Mouse (Mus musculus): ENCODE data around the gene Smim5. TPM values are rescaled to one million over a fixed set of nuclear protein-coding genes. Genes with fewer than 3 reads are reported as not detected.

Gene Smim5
- polyA plus RNA-seq, 1 experiment from 2014 or later: 4.6 TPM

Other genes with a start within 250 kb of the Smim5 start
- 121 and 139 TPM in 2 replicates for gene Grb2, start 191.4 kb upstream of the Smim5 start, polyA plus RNA-seq (2014; fragmentation: Nextera tagmentation; extraction: Ambion mirVana)
- 17.3 and 20.8 TPM in 2 replicates for gene Tmem94, start 134.5 kb upstream of the Smim5 start, polyA plus RNA-seq (2014; fragmentation: Nextera tagmentation; extraction: Ambion mirVana)
- gene Caskin2, start 86.3 kb upstream of the Smim5 start, polyA plus RNA-seq (2014; fragmentation: Nextera tagmentation; extraction: Ambion mirVana): 10.7 and 11.0 TPM in 2 replicates
- gene Tsen54, start 85.2 kb upstream of the Smim5 start, polyA plus RNA-seq (2014; fragmentation: Nextera tagmentation; extraction: Ambion mirVana): 17.8 and 19.9 TPM in 2 replicates
- 1.3 and 2.4 TPM in 2 replicates for gene Llgl2, start 75.9 kb upstream of the Smim5 start, polyA plus RNA-seq (2014; fragmentation: Nextera tagmentation; extraction: Ambion mirVana)
- 0.13 TPM in 1 of 2 replicates, not detected in the other for gene Myo15b, start 41.6 kb upstream of the Smim5 start, polyA plus RNA-seq (2014; fragmentation: Nextera tagmentation; extraction: Ambion mirVana)
- gene Smim6, start 12.1 kb downstream of the Smim5 start, polyA plus RNA-seq (2014; fragmentation: Nextera tagmentation; extraction: Ambion mirVana): not detected in 2 replicates
- gene Sap30bp, start 33.3 kb downstream of the Smim5 start, polyA plus RNA-seq (2014; fragmentation: Nextera tagmentation; extraction: Ambion mirVana): 40.5 and 41.8 TPM in 2 replicates
- gene Recql5, start 33.5 kb downstream of the Smim5 start, polyA plus RNA-seq (2014; fragmentation: Nextera tagmentation; extraction: Ambion mirVana): 16.7 and 17.2 TPM in 2 replicates
- 1.5 and 1.6 TPM in 2 replicates for gene Itgb4, start 74.7 kb downstream of the Smim5 start, polyA plus RNA-seq (2014; fragmentation: Nextera tagmentation; extraction: Ambion mirVana)
- gene Galk1, start 112.8 kb downstream of the Smim5 start, polyA plus RNA-seq (2014; fragmentation: Nextera tagmentation; extraction: Ambion mirVana): 48.6 and 54.4 TPM in 2 replicates
- gene H3f3b, start 128.0 kb downstream of the Smim5 start, polyA plus RNA-seq (2014; fragmentation: Nextera tagmentation; extraction: Ambion mirVana): 1,746 and 2,054 TPM in 2 replicates
- gene Unk, start 130.4 kb downstream of the Smim5 start, polyA plus RNA-seq (2014; fragmentation: Nextera tagmentation; extraction: Ambion mirVana): 25.6 and 29.3 TPM in 2 replicates
- 0.75 and 0.83 TPM in 2 replicates for gene Unc13d, start 178.0 kb downstream of the Smim5 start, polyA plus RNA-seq (2014; fragmentation: Nextera tagmentation; extraction: Ambion mirVana)
- 164 and 183 TPM in 2 replicates for gene Wbp2, start 187.0 kb downstream of the Smim5 start, polyA plus RNA-seq (2014; fragmentation: Nextera tagmentation; extraction: Ambion mirVana)
- gene Trim47, start 227.2 kb downstream of the Smim5 start, polyA plus RNA-seq (2014; fragmentation: Nextera tagmentation; extraction: Ambion mirVana): 9.4 and 10.6 TPM in 2 replicates
- 2.7 and 2.9 TPM in 2 replicates for gene Trim65, start 231.2 kb downstream of the Smim5 start, polyA plus RNA-seq (2014; fragmentation: Nextera tagmentation; extraction: Ambion mirVana)
- 79.4 and 83.1 TPM in 2 replicates for gene Mrpl38, start 238.9 kb downstream of the Smim5 start, polyA plus RNA-seq (2014; fragmentation: Nextera tagmentation; extraction: Ambion mirVana)